Mouse (Mus musculus) hindbrain, embryonic 16.5 days (tissue): ENCODE data around the gene Acot1. TPM values are rescaled to one million over a fixed set of nuclear protein-coding genes. Genes with fewer than 3 reads are reported as not detected.
"Not testable (repeated sequence)": the region's sequence is repeated elsewhere in the genome, so short reads cannot be mapped to it uniquely, and the experiment has no call there.

ENCODE experiments used
- ATAC-seq: fragments of 200-750 bp; cut with Nextera tagmentation; 2 replicates; pipeline ENCODE4 v1.8.0; 2017; ENCODE audit warnings: moderate TSS enrichment, moderate library complexity
- H3K27ac ChIP-seq: fragments of 300-500 bp; sonication (generic); 2 replicates; pipeline ENCODE4 v1.5.1; 2014; ENCODE audit warnings: low read depth, mild to moderate bottlenecking, control low read depth, low read length, moderate library complexity
- H3K27me3 ChIP-seq: fragments of 300-500 bp; sonication (generic); replicated peaks from 2 replicates; pipeline ENCODE4 v1.6.1; 2014; ENCODE audit warnings: low read length; ENCODE audit not compliant: control insufficient read depth, insufficient read depth
- H3K36me3 ChIP-seq: fragments of 300-500 bp; sonication (generic); 2 replicates; pipeline ENCODE4 v1.6.1; 2014; ENCODE audit warnings: mild to moderate bottlenecking, low read length, moderate library complexity, mixed read lengths; ENCODE audit not compliant: control insufficient read depth, insufficient read depth
- H3K4me1 ChIP-seq: fragments of 300-500 bp; sonication (generic); 2 replicates; pipeline ENCODE4 v1.6.1; 2014; ENCODE audit warnings: low read depth, low read length; ENCODE audit not compliant: control insufficient read depth, insufficient read depth
- H3K4me2 ChIP-seq: fragments of 300-500 bp; sonication (generic); 2 replicates; pipeline ENCODE4 v1.6.1; 2014; ENCODE audit warnings: mild to moderate bottlenecking, low read length, control low read depth, moderate library complexity
- H3K4me3 ChIP-seq: fragments of 300-500 bp; sonication (generic); 2 replicates; pipeline ENCODE4 v1.5.1; 2014; ENCODE audit warnings: mild to moderate bottlenecking, low read length, control low read depth, moderate library complexity
- H3K9ac ChIP-seq: fragments of 300-500 bp; sonication (generic); 2 replicates; pipeline ENCODE4 v1.6.1; 2014; ENCODE audit warnings: low read depth, mild to moderate bottlenecking, control low read depth, low read length, moderate library complexity
- H3K9me3 ChIP-seq: fragments of 300-500 bp; sonication (generic); 2 replicates; pipeline ENCODE4 v1.6.1; 2014; ENCODE audit warnings: mild to moderate bottlenecking, low read length, moderate library complexity; ENCODE audit not compliant: control insufficient read depth
- WGBS: fragments of 180-500 bp; shearing (Covaris S2); extraction: QIAGEN DNeasy Blood & Tissue Kit; methylation state at CpG from one replicate; pipeline ENCODE4 v1.1.7; 2014; 5-methylcytosine and 5-hydroxymethylcytosine counted together
- polyA plus RNA-seq: library from polyadenylated mRNA; unstranded; fragments of >200 nt; fragmentation: Nextera tagmentation; extraction: Ambion mirVana; gene quantifications from 2 replicates; pipeline ENCODE4 v1.2.1, GENCODE M21; 2015

Gene Acot1
- polyA plus RNA-seq, 1 experiment from 2014 or later = 112 TPM

DNA sequence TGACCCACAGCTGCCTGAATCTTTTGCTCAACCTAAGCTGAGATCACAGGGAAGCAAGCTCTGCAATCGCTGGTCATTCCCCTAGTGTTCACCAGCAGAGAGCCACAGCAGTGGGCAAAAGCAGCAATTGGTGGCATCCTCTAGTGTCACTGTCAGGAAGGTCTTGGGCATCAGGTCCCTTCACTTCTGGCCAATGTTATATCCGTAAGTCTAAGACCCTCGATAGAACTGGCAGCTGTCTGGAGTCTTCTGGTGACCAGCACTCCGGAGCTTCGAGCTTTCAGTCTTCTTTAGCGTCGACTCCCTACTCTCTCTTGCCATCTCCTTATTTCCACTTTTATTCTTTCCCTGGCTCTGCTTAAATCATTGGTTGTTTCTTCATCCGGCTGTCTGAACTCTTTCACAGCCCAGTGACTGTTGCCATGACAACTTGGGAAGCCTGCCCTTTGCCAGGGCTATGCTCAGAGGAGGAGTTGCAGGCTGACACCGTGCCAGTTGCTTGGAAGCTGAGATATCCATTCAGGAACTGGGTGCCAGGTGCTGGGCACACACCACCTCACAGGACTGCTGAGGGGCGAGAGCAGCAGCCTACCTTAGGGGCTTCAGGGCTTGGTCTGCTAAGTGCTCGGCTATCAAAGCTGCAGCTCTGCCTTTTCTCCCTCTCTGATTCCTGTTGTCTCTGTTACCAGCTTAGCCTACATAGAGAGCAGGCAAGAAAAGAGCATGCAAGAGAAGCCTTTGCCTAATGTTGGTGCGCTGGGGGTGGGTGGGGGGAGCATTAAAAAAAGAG lies 2.2 kb downstream of the Acot1 start:
- Histone ChIP-seq H3K4me2 (peak overlapping the region; percentile 55), H3K9me3 (no peaks in the 10 kb centered on the region), H3K9ac (peak overlapping the region; percentile 43; the same call in 1 of the 2 replicates), H3K36me3 (no peaks in the 10 kb centered on the region), H3K4me1 (peaks cover 8% of the 10 kb centered on the region), H3K4me3 (peak overlapping the region; percentile 51), H3K27ac (peak overlapping the region; percentile 65), H3K27me3 (no peaks in the 10 kb centered on the region)
- ATAC-seq = peak; percentile 88
- 23% methylated on average over 12 of the region's 12 CpGs for WGBS

DNA sequence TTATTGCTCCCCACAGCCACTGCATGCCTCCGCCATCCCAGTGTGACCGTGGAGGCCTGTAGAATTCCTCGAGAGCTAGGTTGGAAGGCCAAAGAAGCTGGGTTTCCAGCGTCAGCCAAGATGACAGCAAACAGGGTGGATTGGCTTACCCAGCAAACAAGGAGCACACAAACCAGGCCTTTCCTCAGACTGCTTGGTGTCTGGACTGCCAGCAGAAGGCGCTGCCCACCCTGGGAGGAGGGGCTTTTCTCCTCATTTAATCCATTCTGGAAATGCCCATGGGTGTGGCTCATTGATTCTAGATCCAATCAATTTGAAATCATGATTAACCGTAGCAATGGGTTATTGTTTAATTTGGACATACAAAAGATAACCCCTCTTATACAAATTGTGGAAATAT lies 3.8 kb downstream of the Acot1 start:
- no peak overlapping the region for H3K27ac ChIP-seq
- H3K4me1 ChIP-seq = peaks cover 8% of the 10 kb centered on the region
- H3K9ac ChIP-seq = no peak overlapping the region
- H3K4me2 ChIP-seq = peak overlapping the region; percentile 55
- ATAC-seq = no peak
- H3K36me3 ChIP-seq = no peaks in the 10 kb centered on the region
- H3K9me3 ChIP-seq = no peaks in the 10 kb centered on the region
- no peak overlapping the region for H3K4me3 ChIP-seq
- H3K27me3 ChIP-seq = no peaks in the 10 kb centered on the region
- 56% methylated on average over 6 of the region's 6 CpGs for WGBS

DNA sequence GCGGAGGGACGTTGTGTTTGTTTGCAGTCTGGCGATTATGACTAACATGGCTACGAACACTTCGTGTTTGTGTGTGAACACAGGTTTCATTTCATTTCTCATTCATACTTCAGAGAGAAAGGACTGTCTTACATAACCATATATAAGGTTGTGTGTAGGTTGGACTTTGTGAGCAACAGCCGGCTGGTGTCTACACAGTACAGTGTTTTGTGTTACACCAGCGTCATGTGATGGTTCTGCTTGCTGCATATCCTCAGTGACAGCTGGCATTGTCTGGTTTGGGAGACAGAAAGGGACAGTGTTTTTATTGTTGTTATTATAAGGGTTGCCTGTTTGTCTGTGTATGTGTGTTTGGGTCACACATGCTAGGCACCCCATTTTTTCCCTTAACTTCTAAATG lies 4.4 kb downstream of the Acot1 start:
- H3K4me3 ChIP-seq = no peak overlapping the region
- H3K4me1 ChIP-seq = peaks cover 8% of the 10 kb centered on the region
- no peak overlapping the region for H3K4me2 ChIP-seq
- 90% methylated on average over 7 of the region's 7 CpGs for WGBS
- H3K36me3 ChIP-seq = no peaks in the 10 kb centered on the region
- no peaks in the 10 kb centered on the region for H3K27me3 ChIP-seq
- H3K9ac ChIP-seq = no peak overlapping the region
- no peak for ATAC-seq
- no peak overlapping the region for H3K27ac ChIP-seq
- no peaks in the 10 kb centered on the region for H3K9me3 ChIP-seq

DNA sequence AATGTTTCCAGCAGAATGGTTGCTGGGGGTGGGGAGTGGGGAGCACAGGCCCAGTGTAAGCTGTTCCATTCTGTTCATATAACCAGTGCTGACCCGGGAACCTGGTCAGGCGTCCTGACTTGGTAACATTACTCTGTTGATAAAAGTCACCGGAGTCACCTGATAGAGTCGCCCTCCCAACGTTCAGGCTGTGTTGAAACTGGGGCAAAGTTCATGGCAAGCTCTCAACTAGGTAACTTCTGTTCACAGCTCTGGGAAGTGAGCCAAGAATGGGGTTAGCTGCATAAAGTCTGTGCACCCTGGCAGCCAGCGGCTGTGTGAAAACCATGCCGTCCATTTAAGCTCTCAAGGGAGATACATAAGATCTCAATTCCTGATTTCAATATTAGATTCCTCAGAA lies 11.2 kb downstream of the Acot1 start:
- 51% methylated on average over 7 of the region's 7 CpGs for WGBS
- H3K9ac ChIP-seq, H3K4me1 ChIP-seq, H3K4me3 ChIP-seq, H3K27me3 ChIP-seq, H3K9me3 ChIP-seq, H3K27ac ChIP-seq, H3K4me2 ChIP-seq, H3K36me3 ChIP-seq: not testable (repeated sequence)
- ATAC-seq = peak; percentile 67

DNA sequence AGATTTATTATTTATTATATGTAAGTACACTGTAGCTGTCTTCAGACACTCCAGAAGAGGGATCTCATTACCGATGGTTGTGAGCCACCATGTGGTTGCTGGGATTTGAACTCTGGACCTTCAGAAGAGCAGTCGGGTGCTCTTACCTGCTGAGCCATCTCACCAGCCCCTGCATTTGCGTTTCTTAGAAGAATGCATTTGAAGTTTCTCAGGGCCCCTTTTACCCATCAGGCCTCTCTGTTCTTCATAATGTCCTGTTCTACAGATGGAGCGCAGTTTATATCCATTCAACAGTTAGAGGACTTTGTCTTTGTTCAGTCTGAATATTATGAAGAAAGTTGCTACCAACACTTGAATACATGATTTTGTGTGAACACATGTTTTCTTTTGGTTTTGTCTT lies 13.0 kb downstream of the Acot1 start:
- H3K4me1 ChIP-seq, H3K27me3 ChIP-seq, H3K4me3 ChIP-seq, H3K9ac ChIP-seq, H3K27ac ChIP-seq, H3K4me2 ChIP-seq, H3K36me3 ChIP-seq, H3K9me3 ChIP-seq, ATAC-seq: not testable (repeated sequence)
- WGBS = 95% methylated on average over 4 of the region's 4 CpGs

DNA sequence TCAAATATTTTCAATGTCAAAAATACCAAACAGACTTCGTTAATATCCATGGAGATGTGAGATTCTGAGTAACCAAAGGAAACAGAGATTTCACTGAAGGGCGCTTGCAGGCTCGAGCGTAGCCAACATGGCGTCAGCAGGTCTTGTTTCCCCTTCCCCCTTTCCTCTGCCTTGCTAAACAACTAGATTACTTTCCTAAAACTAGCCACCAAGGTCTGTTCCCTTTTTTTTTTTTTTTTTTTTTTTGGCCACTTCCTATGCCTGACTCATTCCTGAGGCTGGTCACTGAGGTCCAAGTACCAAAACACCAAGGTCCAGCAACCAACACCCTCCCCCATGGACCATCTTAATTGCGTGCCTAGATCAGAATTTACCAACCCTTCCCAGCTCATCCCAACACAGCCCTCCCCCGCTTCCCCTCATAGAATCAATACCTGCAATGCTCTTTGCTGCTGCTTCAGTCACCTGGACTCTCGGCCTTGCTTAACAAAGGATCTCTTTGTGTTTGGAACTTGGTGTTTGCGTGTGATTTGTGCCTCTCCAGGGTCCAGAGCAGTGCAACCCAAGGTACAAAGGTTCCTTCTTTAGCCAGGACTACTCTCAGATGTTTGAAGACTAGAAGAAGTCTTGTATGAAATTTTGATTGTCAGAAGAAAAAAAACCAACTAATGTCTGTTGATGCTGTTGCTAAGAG lies 13.9 kb downstream of the Acot1 start:
- Histone ChIP-seq H3K4me3 (no peak overlapping the region), H3K9ac (no peak overlapping the region), H3K4me2 (no peak overlapping the region), H3K27me3 (no peaks in the 10 kb centered on the region), H3K27ac (no peak overlapping the region), H3K9me3 (no peaks in the 10 kb centered on the region), H3K36me3 (no peaks in the 10 kb centered on the region), H3K4me1 (no peaks in the 10 kb centered on the region)
- WGBS = 87% methylated on average over 9 of the region's 9 CpGs
- no peak for ATAC-seq

DNA sequence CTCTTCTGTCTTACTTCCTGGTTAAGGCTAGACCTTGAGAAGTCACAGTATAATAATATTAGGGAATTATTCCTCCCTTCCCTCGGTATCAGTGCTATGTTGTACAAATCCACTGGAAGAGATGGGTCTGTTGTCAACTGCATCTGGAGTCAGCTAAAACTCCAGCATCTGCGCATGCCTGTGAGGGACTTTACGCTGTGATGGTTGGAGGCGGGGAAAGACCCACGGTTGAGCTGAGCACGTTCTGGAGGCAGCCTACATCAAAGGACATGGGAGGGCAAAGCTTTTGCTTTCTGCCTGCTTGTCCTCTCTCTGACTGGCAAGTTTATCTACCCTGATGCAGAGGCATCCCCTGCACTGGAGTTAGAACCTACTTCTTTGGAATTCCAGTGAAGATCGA lies 16.6 kb downstream of the Acot1 start:
- WGBS = 91% methylated on average over 7 of the region's 7 CpGs
- H3K4me2 ChIP-seq = no peak overlapping the region
- no peaks in the 10 kb centered on the region for H3K9me3 ChIP-seq

DNA sequence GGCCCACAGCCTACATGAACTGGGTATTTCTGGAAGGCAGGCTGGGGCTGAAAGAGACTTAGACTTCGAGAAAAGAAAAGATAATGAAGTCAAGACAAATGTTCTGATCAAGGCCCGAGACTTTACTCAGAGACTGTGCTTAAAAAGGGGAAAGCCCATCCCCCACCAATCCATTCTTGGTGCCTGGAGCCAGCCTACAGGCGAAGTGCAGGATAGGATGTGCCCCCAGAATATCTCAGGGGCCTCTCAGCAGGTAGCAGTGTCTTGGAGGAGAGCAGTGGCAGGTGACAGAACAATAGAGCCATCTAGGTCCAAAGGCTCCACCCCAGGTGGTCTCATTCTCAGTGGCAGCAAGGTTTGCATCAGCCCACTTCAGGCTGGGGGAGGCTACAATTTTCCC lies 19.0 kb downstream of the Acot1 start:
- H3K4me2 ChIP-seq, H3K9ac ChIP-seq, H3K27me3 ChIP-seq, H3K36me3 ChIP-seq, H3K9me3 ChIP-seq, H3K27ac ChIP-seq, ATAC-seq, H3K4me3 ChIP-seq, H3K4me1 ChIP-seq: not testable (repeated sequence)
- 32% methylated on average over 3 of the region's 3 CpGs for WGBS

More for the DNA sequence above, 16.6 kb downstream of the Acot1 start:
- no peaks in the 10 kb centered on the region for H3K36me3 ChIP-seq
- H3K4me1 ChIP-seq = no peaks in the 10 kb centered on the region
- H3K4me3 ChIP-seq = no peak overlapping the region
- H3K27me3 ChIP-seq = no peaks in the 10 kb centered on the region
- ATAC-seq = no peak
- no peak overlapping the region for H3K9ac ChIP-seq
- no peak overlapping the region for H3K27ac ChIP-seq

DNA sequence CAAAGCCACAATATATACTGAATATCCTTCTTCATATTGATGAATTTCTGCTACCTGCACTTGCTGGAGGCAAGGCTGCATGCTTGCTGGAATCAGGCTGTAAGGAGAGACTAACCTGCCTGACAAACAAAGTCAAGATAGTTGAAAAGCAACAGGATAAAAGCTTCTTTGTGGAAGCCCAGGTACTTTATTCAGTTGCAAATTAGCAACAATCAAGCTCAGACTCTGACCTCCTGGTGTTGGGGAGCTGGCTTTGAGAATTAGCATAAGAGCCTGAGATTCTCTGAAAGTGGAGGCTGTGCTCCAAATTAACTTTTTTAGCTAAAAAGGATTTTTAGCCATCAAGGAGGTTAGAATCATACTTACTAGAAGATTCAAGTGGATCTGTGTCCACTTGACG lies 19.8 kb downstream of the Acot1 start:
- not testable (repeated sequence) for H3K9me3 ChIP-seq, H3K4me2 ChIP-seq, H3K27me3 ChIP-seq, H3K9ac ChIP-seq, H3K4me3 ChIP-seq, H3K27ac ChIP-seq, ATAC-seq, H3K36me3 ChIP-seq, H3K4me1 ChIP-seq
- 93% methylated on average over 1 of the region's 1 CpGs for WGBS
